Mouse (Mus musculus): ENCODE results near the gene Tmem26.
"Not testable (repeated sequence)": the region's sequence is repeated elsewhere in the genome, so short reads cannot be mapped to it uniquely, and the experiment has no call there.

Gene Tmem26

DNA sequence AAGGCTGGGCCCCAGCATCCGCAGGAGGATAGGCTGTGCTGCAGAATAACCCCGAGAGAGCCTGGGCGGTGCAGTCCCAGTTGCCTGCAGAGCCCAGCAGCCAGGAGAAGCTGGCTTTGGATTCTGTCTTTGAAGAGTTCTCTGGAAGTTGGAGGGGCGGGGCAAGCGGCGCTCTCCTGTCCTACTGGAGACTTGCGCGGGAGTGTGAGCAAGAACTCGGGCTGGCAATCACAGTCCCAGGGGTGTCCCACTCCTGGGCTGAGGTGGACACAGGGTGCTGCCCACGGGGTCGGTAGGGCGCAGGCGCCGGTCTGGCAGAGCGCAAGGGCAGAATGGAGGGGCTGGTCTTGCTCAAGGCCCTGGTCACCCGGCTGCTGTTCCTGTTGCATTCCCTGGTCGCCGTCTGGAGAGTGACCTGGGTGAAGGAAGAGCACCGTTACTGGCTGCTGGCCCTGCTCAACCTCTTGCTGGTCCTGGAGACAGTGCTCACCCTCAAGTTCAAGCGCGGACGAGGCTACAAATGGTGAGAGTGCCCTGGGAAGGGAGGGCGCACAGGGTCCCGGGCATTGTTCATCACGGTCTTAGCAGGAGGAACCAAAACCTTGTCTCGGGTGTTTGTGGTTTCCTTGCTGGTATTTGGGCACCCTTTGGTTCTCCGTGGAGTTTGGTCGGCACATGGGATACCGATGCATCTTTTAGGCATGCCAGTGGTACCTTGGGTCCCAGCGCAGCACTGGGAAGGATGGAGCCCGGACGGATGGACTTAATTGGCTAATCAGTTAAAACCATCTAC lies at the start of gene Tmem26:
TSS of gene Tmem26 (plus strand) at position 79 of the 793 bp plus-strand sequence.
- DNase-seq: no peak

DNA sequence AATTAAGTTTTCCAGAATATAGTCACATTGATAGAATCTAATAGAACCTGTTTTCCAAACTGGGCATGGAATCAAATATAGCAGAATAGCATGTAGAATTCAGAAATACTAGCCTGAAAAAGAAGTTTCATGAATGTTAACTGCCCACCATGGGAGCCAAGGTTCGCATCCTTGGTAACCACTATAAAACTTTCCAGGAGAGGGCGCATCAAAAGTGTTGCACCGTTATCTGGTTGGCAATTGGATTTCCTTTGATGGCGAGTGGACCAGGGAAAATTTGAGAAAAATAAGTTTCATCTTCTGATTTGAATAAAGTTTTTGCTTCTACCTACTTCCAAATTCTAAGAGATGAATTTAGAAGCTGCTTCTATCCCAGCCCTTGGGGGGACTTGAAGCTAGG lies 44.8 kb upstream of the Tmem26 start:
- no peak for DNase-seq

DNA sequence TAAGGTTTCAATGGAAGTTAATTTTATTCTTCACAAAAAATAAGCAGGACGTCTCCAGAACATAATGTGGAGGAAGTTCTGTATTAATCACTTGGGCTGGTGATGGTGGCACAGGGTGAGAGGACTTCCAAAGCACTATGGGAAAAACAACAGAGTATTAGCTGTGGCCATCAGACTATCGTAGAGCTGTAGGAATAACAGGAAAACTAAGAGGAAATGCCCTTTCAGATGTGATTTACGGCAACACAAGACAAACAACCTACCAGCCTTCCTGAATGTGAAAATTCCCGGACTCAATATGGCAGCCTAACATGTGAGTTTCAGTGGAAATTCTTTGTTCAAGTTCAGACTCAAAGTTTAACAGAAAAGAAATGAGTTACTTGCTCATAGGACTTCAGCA lies 42.2 kb upstream of the Tmem26 start:
- DNase-seq: no peak

DNA sequence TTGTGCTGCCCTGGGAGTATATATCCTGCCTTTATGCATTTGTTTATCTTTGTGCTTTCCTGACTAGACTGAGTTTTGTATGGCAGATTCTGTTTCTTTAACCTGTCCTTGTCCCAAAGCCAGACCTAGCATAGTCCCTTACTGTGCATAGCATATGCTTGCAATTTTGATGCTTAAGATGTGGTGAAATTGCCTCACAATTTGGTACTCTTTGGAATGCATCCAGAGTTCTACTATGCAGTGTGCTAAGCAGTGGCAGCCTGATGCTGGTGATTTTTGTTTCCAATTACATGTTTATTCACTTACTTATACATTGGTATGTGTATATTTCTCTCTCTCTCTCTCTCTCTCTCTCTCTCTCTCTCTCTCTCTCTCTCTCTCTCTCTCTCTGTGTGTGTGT lies 37.9 kb upstream of the Tmem26 start:
- DNase-seq: no peak

DNA sequence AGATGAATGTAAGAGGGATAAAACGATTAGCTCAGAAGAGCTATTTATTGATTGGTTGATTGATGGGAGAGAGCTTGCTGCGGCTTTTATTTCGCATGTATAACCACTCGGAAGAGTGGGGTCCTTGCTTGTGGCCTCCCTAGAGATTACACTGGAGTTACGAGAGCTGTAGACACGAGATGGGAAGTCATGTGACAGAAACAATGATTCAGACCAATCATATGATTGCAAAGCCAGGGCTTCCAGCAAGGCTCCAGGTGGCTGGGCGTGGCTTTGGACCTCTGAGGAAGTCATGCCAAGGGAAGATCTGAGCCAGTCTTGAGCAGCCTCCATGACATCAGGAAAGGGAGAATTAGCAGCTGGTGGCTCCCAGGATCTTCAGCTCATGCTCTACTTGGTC lies 32.3 kb upstream of the Tmem26 start:
- no peak for DNase-seq

DNA sequence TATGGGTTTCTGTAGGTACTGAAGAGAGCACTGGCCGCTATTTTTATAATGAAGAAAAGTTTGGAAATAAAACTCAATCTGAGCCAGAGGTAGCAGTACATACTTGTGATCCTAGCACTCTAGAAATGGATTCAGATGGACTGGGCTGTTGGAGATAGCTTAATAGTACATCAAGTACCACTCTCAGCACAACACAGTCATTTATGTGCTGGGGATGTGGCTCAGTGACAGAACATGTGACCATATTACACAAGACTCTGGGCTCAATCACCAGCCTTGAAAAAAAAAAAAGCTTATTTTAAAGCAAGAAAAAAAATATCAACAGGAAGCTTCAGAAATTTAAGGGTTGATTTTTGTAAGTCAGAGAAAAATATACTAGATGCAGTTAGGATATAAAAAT lies 31.0 kb upstream of the Tmem26 start:
- no peak for DNase-seq

DNA sequence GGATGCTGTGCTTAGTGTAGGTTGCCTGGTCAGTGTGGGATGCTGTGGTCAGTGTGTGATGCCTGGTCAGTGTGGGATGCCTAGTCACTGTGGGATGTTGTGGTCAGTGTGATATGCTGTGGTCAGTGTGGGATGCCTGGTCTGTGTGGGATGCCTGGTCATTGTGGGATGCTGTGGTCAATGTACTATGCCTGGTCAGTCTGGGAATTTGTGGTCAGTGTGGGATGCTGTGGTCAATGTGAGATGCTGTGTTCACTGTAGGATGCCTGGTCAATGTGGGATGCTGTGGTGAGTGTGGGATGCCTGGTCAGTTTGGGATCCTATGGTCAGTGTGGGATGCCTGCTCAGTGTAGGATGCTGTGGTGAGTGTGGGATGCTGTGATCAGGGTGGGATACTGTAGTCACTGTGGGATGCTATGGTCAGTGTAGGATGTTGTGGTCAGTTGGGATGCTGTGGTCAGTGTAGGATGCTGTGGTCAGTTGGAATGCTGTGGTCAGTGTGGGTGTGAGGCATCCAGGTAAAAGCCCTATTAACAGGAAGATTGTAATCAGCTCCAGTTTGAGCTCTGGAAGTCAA lies 27.6 kb upstream of the Tmem26 start:
- DNase-seq: no peak

DNA sequence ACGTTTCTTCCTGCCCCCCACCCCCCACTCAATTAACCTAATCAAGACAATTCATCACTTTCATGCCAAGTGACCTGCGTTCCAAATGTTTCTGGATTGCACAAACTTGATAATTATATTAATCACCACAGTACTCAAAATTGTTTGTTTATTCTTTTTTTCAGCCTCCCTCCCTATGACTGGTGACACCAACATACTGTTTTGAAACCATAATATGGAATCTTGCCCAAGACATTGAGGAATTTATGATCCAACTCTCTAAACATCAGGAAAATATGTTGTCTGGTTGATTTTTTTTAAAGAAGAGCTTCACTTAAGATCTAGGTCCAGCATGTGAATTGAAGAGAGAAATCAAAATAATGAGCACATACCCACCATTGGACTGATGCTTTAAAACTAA lies 19.2 kb upstream of the Tmem26 start:
- DNase-seq: no peak

DNA sequence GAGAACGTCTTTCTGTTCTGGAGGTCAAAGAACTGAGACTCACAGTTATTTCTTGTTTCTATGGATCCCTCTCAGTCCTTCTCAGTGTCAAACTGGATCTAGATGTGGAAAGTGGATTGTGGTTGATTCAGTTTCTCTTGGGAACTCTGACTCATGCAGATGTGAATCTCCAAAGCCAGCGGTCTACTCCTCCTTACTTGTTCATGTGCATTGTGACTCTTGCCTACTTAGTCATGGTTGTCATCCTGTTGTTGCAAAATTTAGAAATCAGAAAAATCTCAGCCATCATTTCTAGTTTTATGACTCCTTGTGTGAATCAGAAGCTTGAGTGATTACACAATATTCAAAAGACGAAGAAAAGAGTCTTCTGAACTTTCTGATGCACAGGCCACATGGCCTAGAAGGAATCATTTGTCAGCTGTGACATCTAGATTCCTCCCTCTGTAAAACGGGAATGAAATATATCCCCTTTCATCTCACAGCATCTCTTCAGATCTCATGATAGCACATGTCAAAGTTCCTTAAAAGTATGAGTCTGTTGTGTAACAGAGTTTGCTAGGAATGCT lies 17.9 kb upstream of the Tmem26 start:
- no peak for DNase-seq

DNA sequence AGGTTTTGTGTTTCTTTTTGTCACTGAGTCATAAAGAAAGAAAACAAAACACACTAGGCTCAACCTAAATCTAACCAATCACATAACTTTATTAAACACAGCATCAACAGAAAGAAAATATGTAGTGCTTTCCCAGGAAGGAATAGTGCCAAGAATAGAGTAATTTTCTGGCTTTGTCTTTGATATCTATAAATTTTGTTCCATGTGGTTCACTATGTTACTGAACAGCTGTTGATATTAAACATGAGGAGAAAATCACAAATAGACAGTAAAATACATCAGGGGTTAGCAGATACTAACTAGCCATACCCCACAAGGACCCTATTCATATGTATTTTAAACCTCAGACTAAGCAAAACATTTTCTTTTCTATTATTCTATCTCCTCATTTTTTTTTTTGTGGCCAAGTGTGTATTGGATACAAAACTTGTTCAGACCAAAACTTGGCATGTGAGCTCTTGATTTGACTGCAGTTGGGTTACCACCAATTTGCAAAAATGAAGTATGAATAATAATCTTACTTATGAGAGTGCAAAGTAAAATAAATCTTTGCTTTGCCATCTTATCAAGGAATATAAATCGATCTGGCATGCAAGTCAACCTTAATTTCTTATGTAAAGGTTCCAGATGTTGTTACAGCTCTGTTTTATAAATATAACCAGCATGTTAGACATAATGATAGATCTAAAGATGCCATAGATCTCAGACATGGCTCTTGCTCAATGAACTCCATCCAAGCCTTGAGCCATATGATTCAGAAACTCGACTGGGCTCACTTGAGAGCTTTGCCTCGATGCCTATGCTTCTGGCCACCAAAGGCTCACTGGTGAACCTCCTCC lies 16.2 kb upstream of the Tmem26 start:
- no peak for DNase-seq

DNA sequence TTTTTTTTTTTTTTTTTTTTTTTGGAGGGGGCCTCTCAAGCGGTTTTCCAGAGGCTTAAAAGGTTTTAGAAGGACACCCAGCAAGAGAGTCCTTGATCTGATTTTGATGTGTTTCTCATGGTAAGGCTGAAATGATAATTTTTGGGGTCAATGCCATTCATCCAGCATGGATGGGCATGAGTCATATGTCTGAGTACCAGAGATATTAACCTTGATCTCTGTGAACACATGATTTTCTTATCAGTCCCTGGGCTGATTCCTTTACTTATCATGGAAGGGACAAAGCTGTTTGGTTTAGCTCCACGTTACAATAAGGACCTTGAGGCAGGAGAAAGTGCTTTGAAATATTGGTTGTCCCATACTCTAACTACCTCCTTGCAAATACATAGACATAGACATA lies 10.5 kb upstream of the Tmem26 start:
- DNase-seq: no peak

DNA sequence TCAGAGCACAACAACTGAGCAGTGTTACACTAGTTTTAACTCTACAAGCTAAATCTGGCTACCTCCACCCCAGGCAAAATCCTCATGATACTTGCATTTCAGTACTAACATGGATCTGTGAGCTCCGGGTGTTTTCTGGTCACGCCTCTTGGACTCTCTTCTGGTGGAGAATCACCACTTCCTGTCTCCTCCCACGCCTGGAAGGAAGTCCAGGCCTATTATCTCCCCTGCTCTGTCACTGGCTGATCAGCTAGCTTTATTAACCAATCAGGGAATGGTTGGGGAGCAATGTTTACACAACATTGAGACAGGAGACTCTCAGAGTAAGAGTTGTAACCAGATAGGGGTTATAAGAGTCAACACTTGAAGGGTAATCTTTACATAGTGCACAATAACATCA lies 9.1 kb upstream of the Tmem26 start:
- no peak for DNase-seq

DNA sequence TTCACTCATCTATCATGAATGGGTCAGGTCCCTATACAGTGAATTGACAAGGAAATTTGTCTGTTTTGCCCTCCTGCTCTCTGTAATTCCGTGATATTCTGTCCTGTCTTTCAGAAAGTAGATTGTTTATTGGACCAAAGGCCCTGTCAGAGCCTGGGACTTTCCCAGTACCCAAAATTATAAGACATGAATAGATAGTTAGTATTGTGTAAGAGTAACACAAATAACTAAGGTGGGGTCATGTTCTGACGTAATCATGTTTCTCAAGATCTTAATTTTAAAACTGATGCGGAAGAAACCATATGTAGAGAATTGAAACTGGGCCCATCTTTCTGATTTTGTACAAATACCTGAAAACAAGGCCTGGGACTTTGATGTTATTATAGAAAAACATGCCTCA lies 8.1 kb upstream of the Tmem26 start:
- DNase-seq: no peak

DNA sequence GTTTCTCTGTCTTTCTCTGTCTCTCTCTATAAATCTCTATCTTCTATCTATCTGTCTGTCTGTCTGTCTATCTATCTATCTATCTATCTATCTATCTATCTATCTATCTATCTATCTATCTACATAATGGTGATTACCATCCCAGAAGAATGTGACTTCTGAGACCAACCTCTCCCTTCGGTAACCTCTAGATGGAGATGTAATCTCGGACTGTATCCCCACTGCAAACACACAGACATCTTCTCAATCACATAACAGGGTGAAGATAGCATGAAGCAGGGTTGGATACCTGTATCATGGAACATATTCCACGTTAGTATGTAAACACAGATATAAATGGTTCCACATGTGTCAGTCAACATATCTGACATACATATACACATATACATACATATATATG lies 5.1 kb upstream of the Tmem26 start:
- DNase-seq: no peak

DNA sequence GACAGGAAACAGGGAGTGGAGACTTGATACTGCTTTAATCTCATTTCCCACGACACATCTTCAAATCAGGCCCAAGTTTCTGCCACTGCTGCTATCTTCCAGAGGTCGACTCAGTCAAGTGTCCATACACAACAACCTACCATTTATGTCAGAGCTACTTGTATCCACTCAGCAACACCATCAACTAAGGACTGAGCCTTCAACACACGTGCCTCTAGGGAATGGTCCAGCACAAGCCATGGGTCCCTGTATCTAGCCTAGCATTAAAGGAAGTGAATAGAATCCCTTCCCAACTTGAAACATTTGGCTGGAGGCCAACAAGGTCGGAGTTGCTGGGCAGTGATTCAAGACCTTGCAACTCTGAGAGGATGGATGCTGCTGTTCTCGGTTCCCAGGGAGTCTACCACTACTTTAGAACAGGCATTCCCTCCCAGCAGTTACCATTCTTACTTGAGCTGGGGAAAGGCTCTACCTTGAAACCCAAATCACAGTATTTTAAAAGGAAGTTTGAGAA lies 2.5 kb upstream of the Tmem26 start:
- no peak for DNase-seq

DNA sequence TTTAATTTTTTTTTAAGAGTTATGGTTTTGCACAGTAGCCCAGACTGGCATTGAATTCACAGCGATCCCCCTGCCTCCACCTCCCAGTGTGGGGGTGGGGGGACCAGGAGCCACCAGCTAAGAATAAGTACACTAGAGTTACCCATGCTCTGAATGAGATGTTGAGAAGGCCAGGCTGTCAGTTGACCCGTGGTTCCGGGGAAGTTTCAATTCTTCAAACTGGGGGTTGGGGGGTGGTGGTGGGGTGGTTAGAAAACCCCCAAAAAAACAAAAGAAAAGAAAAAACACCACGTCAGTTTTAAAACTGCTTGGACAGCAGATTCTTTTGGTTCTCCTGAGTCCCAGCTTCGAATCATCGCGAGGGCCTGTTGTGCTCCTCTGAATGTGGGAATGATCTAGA lies 431 bp upstream of the Tmem26 start:
- no peak for DNase-seq

DNA sequence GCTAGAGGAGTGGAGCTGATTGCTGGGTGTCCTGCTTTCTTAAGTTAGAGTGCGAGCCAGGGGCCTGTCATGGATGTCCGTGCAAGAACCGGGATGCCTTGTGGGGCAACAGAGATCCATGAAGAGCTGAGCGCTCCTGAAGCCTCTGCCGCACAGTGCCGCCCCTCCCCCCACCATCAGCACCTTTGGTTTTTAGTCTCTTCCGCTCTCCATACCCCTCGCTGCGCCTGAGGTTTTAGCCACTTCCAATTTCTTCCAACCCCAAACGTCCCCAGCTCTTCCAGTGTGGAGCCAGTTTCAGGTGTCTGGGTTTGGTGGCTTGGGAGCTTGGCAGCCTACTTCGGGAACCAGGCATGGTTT lies 895 bp downstream of the Tmem26 start:
- no peak for DNase-seq

DNA sequence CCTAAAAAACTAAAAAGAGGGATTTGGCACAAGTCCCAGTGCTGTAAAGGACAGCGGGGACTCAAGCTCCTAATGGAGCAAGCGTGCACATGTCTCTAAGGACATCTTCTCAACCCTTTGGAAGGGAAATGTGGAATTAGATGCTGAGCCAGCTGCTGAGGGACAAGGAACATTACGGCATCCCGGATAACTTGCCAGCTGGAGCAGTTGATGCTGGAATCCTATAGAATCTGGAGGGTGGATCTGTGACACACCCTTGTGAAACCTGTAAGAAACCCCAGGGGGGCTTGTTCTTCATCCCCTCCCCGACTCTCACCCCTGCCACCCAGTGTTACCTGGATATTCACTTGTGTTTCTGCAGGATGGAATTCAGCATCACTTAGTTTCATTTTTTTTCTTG lies 4.0 kb downstream of the Tmem26 start:
- no peak for DNase-seq

DNA sequence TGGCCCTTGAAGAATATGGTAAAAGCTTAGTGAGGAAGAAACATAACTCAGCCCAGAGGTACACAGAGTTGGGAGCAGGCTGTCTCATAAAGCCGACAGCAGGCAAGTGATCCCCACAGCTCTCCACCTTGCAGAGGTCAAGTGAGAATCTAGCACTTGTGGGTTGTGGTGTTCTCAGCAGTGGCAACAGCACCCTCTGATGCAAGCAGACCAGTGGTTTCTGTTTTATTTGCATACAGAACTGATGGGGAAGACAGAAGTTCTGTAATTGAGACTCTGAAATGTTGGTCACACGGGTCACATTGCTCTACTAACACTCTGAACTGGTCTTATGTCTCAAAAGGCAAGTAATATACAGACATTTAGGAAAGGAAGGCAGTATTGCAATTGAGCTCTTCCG lies 12.2 kb downstream of the Tmem26 start:
- DNase-seq: no peak

DNA sequence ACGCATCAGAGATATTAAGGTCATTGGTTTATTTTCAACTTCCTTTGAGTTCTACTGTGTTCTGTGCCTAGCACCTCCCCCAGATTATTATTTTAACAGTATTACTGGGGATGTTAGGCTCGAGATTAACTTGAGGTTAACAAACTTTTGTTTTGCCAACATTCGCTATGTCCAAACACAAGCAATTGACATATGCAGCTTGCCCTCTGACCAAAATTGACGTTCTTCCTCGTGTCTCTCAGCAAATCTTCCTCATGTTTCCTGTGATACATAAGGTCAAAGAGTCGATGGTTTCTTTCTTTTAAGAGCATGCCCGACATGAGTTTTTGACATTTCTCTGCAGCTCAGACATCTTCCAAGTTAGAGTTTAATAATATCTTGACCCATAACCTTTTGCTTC lies 13.9 kb downstream of the Tmem26 start:
- no peak for DNase-seq

DNA sequence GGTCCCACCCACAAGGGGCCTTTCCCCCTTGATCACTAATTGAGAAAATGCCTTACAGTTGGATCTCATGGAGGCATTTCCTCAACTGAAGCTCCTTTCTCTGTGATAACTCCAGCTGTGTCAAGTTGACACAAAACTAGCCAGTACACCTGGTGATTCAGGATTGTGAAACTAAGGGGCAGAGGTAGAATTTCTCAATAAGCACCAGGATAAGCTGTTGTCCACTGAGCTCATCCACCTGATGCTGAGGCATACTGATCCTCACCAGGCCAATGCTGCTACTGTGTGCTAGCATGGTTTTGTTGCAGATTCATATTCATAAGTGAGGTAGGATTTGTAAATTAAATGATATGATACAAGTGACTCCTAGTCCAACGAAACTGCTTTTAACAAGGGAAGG lies 15.5 kb downstream of the Tmem26 start:
- DNase-seq: not testable (repeated sequence)

DNA sequence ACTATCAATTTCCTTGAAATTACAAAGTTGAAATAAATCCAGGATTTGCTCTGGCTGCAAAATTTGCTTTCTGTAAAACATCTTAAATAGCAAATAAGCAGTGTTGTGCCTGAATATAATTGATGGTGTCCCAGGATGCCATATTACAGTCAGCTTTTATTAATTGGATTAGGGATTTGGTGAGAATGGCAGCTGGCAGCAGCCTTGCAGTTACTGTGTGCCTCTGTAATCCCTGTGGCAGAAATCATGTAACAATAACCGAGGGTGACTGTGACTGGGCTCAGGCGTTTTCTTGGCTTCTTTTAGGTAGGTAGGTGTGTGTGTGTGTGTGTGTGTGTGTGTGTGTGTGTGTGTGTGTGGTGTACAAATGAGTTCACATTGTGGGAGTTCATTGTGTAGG lies 16.8 kb downstream of the Tmem26 start:
- no peak for DNase-seq

DNA sequence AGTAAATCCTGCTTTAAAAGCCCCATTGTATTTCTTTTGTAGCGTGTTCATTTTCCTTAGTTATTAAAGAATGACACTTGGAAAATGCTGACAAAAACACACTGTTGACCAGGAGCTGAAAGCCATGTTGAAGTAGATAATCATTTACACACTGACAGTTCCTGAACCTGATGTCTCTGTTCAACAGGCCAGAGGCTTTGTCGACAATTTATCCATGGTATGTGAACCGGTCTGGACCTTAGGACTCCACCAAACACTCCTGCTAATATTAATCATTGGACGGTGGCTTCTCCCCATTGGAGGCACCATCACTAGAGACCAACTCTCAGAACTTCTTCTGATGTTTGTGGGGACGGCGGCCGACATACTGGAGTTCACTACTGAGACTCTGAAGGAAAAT lies 27.5 kb downstream of the Tmem26 start:
- DNase-seq: no peak

DNA sequence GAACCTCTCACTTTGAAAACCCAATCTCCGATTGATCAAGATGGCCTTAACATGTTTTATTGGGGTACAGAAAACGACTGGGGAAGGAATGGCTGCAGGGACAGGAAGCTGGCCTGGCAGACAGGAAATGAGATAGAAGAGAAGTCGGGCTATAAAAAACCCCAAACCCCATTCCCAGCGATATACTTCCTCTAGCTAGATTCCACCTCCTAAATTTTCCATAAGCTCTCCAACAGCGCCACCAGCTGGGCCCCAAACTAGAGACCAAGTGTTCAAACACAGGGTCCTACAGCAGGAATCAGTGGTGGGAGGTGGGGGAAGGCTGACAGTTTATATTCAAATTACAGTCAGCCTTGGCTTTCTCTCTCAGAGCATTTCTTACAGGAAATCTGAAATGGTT lies 35.8 kb downstream of the Tmem26 start:
- no peak for DNase-seq

All from cerebellum, adult 11-12 months (tissue).